Mouse (Mus musculus) embryonic facial prominence, embryonic 10.5 days (tissue): ENCODE data around the gene Cfl1. TPM values are rescaled to one million over a fixed set of nuclear protein-coding genes. Genes with fewer than 3 reads are reported as not detected.

Source experiments
- DNase-seq: peaks from one replicate; pipeline ENCODE4 v3.0.0-alpha.2; 2017; ENCODE audit warnings: low spot score
- H3K27ac ChIP-seq: fragments of 300-500 bp; sonication (generic); replicated peaks from 2 replicates; pipeline ENCODE4 v1.5.1; 2016; ENCODE audit warnings: mild to moderate bottlenecking
- H3K27me3 ChIP-seq: fragments of 300-500 bp; sonication (generic); replicated peaks from 2 replicates; pipeline ENCODE4 v1.6.1; 2016; ENCODE audit warnings: low read depth, mild to moderate bottlenecking; ENCODE audit not compliant: poor library complexity, severe bottlenecking
- H3K36me3 ChIP-seq: fragments of 300-500 bp; sonication (generic); replicated peaks from 2 replicates; pipeline ENCODE4 v1.6.1; 2016; ENCODE audit warnings: mild to moderate bottlenecking, moderate library complexity
- H3K4me1 ChIP-seq: fragments of 300-500 bp; sonication (generic); 2 replicates; pipeline ENCODE4 v1.6.1; 2016
- H3K4me3 ChIP-seq: fragments of 300-500 bp; sonication (generic); 2 replicates; pipeline ENCODE4 v1.5.1; 2016; ENCODE audit warnings: mild to moderate bottlenecking, moderate library complexity
- H3K9me3 ChIP-seq: fragments of 300-500 bp; sonication (generic); 2 replicates; pipeline ENCODE4 v1.6.1; 2016; ENCODE audit warnings: mild to moderate bottlenecking
- WGBS: fragments of 180-500 bp; shearing (Covaris S2); methylation state at CpG from one replicate; pipeline ENCODE4 v1.1.7; 2016; 5-methylcytosine and 5-hydroxymethylcytosine counted together
- polyA plus RNA-seq: library from polyadenylated mRNA; unstranded; fragments of >200 nt; fragmentation: Nextera tagmentation; extraction: Ambion mirVana; gene quantifications from 2 replicates; pipeline ENCODE4 v1.2.1, GENCODE M21; 2016

Gene Cfl1
- polyA plus RNA-seq, 1 experiment from 2014 or later, result 3,028 TPM

DNA sequence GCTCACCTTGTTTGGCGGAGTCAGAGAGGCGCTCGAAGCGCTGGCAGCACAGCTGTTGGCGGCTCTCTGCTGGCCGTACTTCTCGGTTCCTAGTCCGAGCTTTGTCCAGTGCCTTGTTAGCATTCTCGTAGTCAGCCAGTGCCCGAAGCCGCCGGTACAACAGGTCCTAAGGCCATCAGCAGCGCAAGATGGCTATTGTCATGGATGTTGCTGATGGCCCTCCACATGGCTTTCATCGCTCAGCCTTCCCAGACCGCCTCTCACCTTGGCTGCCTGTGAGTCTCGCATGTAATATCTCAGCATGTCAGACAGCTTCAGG, 5.8 kb downstream of the Cfl1 start:
- Histone ChIP-seq H3K4me1 (peaks cover 15% of the 10 kb centered on the region), H3K27ac (no peak overlapping the region; the same call in 1 of the 2 replicates), H3K36me3 (peaks cover 69% of the 10 kb centered on the region), H3K4me3 (no peak overlapping the region), H3K27me3 (no peaks in the 10 kb centered on the region), H3K9me3 (no peaks in the 10 kb centered on the region)
- DNase-seq, result no peak
- 89% methylated on average over 16 of the region's 16 CpGs for WGBS

DNA sequence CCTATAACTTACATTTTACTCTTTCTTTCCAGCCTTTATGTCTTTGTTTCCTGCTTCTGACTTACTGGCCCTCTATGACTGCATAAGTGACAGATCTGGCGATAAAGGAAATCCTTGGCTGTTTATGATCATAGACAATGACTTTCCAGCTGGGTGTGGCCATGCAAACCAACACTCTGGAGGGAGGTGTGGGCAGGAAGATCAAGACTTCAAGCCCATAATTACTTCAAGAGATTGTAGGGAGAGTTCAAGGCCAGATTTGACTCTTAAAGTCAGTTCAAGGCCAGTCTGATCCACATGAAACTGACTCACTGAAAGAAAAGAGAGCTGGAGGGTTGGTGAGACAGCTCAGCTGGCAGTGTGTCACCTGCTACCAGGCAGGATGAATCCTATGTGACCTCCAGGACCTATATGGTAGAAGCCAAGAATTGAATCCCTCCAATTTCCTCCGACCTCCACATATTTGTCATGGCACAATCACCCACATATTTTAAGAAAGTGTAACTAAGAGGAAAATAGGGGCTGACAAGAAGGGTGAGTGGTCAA, 10.1 kb downstream of the Cfl1 start:
- H3K27me3 ChIP-seq, result no peaks in the 10 kb centered on the region
- H3K36me3 ChIP-seq, result peaks cover 39% of the 10 kb centered on the region
- DNase-seq, result no peak
- H3K27ac ChIP-seq, result no peak overlapping the region
- no peak overlapping the region for H3K4me3 ChIP-seq
- no peaks in the 10 kb centered on the region for H3K9me3 ChIP-seq
- H3K4me1 ChIP-seq, result 0 out of 2 replicates have a peak, but pooled peaks cover 2% of the 10 kb centered on the region
- WGBS, result 94% methylated on average over 2 of the region's 2 CpGs

DNA sequence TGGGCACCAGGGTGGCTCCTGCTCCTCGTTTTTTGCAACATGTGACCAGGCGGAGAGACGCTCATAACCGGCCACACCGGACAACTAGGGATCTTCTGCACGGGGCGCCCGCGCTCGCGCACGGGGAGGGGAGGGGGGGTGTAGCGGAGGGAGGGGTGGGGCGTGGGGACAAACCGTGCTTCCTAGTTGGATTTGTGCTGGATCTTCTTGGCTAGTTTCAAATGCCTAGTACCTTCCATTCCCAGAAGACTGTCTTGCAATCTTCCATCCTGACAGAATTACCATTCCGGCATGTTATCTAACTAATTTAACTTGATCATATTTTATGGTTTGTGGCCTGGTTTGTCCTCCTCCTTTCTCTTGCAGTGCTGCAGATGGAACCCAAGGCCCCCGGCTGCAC, 13.4 kb downstream of the Cfl1 start, which contains the start of gene 1700020D05Rik:
Gene 1700020D05Rik, minus strand, starts transcription at position 101 of the 400 bp plus-strand sequence.
- Histone ChIP-seq H3K27me3 (no peaks in the 10 kb centered on the region), H3K4me3 (0 out of 2 replicates have a peak within 1 kb of the TSS, but pooled peaks have one; percentile 21)
- 62% methylated on average over 17 of the region's 17 CpGs for WGBS

DNA sequence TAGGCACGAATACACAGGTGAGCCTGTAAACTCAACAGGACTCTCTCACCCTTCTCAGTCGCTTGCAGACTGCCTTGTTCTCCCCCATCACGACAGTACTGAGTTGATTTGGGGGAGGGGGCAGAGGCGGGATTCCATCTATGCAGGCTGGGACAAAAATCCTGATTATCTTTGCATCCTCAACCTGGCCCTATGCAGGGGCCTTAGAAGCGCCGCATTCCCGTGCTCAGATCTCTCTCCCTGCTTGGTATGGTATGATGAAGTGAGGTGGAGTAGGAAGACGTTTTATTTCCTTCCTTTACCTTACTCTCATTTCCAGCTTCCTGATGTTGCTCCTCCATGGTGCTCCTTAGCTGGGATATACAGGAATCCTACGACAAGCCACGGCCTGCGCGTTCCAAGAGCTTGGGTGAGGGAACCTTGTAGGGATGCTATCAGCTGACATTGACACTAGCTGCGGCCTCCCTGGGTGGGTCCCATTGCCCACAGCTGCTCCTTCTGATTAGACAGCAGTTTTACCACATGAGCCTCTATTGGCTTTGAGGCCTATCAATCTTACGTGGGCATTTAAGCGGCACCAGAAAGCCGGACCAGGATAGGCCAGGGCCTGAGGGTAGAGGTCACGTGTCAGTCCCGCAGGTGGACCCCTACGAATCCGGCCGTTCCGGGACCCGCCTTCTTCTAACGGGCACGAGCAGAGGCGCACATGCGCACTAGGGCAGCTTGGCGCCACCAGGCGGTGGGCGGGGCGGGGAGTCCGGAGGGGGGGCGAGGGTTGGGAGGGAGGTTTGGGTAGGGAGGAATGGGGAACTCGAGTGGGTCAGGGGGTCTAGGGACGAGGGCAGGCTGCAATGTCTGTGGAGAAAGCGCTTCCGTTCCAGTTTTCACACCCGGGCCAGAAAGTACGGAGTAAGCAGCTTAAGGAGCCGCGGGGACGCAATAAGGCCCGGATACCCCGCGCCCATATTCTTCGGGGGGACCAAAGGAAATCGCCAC, 20.1 kb downstream of the Cfl1 start, which contains the start of gene Snx32:
Gene Snx32, minus strand, starts transcription at position 508 of the 996 bp plus-strand sequence.
- peak; percentile 95 for DNase-seq
- WGBS, result 3% methylated on average over 47 of the region's 47 CpGs
- no peaks in the 10 kb centered on the region for H3K36me3 ChIP-seq
- H3K27me3 ChIP-seq, result no peaks in the 10 kb centered on the region
- H3K27ac ChIP-seq, result peak within 1 kb of the TSS; percentile 72
- H3K4me1 ChIP-seq, result peaks cover 18% of the 10 kb centered on the region
- peak within 1 kb of the TSS; percentile 56 for H3K4me3 ChIP-seq
- H3K9me3 ChIP-seq, result no peaks in the 10 kb centered on the region

More for the DNA sequence above, 13.4 kb downstream of the Cfl1 start, which contains the start of gene 1700020D05Rik:
- DNase-seq, result no peak
- Histone ChIP-seq H3K27ac (no peak within 1 kb of the TSS), H3K36me3 (peaks cover 8% of the 10 kb centered on the region; the same call in 1 of the 2 replicates), H3K9me3 (no peaks in the 10 kb centered on the region), H3K4me1 (0 out of 2 replicates have a peak, but pooled peaks cover 2% of the 10 kb centered on the region)

DNA sequence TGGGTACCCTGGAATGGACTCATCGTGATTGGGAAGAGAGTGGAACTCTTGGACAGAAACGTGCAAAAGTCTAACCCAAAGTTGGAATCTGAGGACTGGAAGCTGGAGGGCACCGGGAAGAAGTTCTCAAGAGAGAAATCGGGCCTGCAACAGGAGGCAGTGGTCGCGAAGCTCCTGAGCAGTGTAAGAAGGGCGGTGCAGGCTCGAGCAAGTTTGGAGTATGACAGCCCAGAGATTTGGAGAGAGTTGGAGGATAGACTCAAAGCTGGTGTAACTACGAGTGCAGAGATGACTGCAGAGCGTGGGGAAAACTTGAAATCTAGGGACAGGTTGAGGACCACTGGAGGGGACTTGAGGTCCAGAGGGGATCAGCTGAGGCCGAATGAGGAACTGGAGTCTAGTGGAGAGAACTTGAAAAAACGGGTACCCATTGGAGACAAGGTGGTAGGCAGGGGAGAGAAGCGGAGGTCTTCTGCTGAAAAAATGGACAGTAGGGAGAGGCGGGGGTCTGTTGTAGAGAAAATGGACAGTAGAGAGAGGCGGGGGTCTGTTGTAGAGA, 20.9 kb downstream of the Cfl1 start:
- Histone ChIP-seq H3K4me1 (peaks cover 18% of the 10 kb centered on the region), H3K27ac (peak overlapping the region; percentile 72)
- 53% methylated on average over 15 of the region's 15 CpGs for WGBS

DNA sequence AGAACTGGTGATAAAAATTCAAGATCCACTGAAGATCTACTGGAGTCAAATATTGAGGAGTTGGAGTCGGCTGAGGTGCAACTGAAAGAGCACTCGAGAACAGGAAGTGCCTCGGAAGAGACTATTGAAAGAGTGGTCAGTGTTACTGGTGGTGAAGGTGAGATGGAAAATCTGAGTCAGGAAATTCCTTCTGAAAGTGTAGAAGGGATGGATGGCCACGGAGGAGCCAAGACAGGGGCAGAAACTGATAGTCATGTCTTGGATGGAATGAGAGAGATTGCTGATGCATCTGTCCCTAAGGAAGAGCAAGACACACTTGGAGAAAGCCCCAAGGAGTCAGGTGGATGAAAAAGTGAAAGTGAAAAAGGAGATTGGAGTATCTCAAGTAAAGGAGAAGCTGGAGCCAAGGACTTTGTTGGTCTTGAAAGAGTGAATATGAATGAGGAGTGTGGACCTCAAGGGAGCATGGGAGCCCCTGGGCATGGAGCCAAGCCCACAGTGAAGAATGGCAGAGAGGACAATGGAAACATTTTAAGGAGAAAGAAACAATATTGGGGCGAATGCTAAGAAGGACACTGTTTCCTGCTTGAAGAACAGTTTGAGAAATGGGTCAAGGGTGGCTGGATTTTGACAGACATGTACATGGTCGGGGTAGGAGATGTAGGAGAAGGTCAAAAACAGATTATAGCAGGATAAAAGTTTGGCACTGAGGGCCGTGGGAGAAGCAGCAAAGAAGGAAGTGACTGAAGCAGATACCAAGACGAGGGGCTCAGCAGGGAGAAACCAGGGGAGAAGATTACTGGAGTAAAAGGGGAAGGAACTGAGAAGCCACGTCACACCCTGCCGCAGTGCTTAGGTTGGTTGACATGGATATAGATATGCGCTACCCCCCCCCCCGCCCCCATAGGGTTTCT, 22.1 kb downstream of the Cfl1 start:
- H3K36me3 ChIP-seq, result no peaks in the 10 kb centered on the region
- peaks cover 18% of the 10 kb centered on the region for H3K4me1 ChIP-seq
- no peaks in the 10 kb centered on the region for H3K9me3 ChIP-seq
- no peaks in the 10 kb centered on the region for H3K27me3 ChIP-seq
- WGBS, result 86% methylated on average over 12 of the region's 12 CpGs
- H3K27ac ChIP-seq, result no peak overlapping the region
- no peak overlapping the region for H3K4me3 ChIP-seq
- DNase-seq, result no peak

More for the DNA sequence above, 20.9 kb downstream of the Cfl1 start:
- DNase-seq, result no peak
- Histone ChIP-seq H3K9me3 (no peaks in the 10 kb centered on the region), H3K4me3 (peak overlapping the region; percentile 56), H3K27me3 (no peaks in the 10 kb centered on the region), H3K36me3 (no peaks in the 10 kb centered on the region)

DNA sequence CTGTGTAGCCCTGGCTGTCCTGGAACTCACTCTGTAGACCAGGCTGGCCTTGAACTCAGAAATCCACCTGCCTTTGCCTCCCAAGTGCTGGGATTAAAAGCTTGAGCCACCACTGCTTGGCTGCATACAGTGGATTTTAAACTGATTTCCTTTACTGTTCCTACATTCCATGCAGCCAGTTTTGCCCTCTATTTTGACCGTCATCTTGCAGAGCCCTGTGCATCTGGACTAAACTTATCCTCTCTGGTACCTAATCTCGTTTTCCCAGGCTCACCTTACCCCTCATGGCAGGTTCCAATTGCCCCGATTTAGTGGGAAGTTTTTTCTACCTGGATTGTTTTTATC, 22.7 kb downstream of the Cfl1 start:
- Histone ChIP-seq H3K4me3 (no peak overlapping the region), H3K4me1 (peaks cover 18% of the 10 kb centered on the region), H3K36me3 (no peaks in the 10 kb centered on the region), H3K27me3 (no peaks in the 10 kb centered on the region), H3K9me3 (no peaks in the 10 kb centered on the region), H3K27ac (no peak overlapping the region)
- no peak for DNase-seq
- WGBS, result 86% methylated on average over 3 of the region's 3 CpGs

DNA sequence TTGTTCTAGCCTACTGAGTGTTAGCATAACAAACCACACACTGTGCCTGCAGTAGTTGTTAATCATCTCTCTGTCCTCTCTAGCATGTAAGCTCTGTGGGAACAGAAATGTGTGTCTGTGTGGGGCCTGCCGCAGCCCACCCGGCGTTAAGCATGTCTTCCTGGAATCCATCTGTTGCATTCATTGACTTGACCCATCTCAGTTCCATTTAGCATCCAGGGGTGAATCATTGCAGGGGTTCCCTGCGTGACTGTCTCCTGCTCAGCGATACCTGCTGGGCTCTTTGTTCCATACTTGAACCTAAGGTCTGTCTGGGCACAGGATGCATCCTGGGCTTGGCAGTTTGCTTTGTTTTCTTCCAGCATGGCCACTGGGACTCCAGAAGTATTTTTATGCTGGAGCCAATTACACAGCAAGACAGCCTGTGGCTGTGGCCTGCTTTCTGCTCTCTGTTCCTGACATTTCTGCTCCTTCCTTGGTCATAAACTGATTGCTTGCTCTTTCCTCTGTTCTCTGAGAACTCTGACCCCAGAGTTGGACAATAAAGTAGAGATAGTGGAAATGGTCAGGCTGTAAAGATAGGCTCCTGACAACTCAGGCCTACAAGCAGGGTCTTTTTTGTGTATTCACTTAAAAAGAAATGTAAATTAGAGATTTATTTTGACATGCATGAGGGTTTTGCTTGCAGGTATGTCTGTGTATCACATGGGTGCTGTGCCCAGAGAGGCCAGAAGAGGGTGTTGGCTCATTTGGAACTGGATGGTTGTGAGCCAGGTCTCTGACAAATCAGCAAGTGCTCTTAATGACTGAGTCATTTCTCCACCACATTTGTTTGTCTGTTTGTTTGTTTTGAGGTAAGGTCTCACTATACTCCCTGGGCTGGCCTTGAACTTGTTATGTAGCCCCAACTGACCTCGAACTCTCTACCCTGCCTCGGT, 25.9 kb downstream of the Cfl1 start:
- DNase-seq, result no peak
- 81% methylated on average over 7 of the region's 7 CpGs for WGBS
- Histone ChIP-seq H3K4me1 (peaks cover 1% of the 10 kb centered on the region), H3K36me3 (no peaks in the 10 kb centered on the region), H3K4me3 (no peak overlapping the region), H3K9me3 (no peaks in the 10 kb centered on the region), H3K27me3 (no peaks in the 10 kb centered on the region), H3K27ac (no peak overlapping the region)

DNA sequence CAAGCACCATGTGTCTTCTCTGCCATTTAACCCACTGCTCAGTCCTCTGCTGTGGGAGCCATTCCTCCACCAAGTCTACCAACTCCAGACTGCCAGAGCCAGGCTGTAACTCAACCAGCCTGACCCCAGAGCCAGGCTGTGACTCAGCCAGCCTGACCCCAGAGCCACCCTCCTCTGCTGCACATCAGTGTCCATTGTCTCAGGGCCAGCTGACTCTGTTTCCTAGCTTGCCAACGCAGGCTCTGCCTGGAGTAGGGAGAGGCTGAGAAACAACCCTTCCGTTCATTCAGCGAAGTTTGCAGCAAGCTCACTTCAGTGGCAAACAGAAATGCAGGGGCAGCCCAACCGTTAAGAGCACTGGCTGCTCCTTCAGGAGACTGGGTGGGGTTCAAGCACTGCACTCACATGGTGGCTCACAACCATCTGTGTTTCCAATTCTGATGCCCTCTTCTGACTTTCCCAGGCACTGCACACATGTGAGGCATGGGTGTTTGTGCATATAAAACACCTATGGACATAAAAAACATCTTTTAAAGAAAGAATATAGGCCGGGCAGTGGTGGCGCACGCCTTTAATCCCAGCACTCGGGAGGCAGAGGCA, 26.8 kb downstream of the Cfl1 start:
- Histone ChIP-seq H3K4me3 (no peak overlapping the region), H3K27ac (no peak overlapping the region), H3K36me3 (no peaks in the 10 kb centered on the region), H3K27me3 (no peaks in the 10 kb centered on the region), H3K4me1 (no peaks in the 10 kb centered on the region), H3K9me3 (no peaks in the 10 kb centered on the region)
- no peak for DNase-seq
- 82% methylated on average over 8 of the region's 8 CpGs for WGBS

DNA sequence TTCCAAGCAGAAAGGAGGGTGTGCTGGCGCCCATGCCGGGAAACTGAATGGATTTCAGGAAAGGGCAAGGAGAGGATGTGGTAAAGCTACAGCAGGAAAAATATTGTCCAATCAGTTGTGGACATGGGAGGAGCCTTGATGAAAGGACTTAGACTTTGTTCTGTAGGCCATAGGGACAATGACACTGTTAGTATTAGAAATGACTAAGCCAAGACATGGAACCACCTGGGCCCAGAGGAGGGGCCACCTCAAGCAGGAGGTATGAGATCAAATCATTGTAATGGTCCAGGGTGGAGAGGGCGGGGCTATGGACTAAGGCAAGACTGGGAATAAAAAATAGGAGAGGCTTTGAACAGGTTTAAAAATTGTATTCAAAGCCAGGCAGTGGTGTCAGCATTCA, 28.5 kb downstream of the Cfl1 start:
- no peak overlapping the region for H3K27ac ChIP-seq
- no peak for DNase-seq
- no peaks in the 10 kb centered on the region for H3K27me3 ChIP-seq
- WGBS, result 85% methylated on average over 3 of the region's 3 CpGs
- H3K4me3 ChIP-seq, result no peak overlapping the region
- H3K36me3 ChIP-seq, result no peaks in the 10 kb centered on the region
- H3K4me1 ChIP-seq, result no peaks in the 10 kb centered on the region
- no peaks in the 10 kb centered on the region for H3K9me3 ChIP-seq

DNA sequence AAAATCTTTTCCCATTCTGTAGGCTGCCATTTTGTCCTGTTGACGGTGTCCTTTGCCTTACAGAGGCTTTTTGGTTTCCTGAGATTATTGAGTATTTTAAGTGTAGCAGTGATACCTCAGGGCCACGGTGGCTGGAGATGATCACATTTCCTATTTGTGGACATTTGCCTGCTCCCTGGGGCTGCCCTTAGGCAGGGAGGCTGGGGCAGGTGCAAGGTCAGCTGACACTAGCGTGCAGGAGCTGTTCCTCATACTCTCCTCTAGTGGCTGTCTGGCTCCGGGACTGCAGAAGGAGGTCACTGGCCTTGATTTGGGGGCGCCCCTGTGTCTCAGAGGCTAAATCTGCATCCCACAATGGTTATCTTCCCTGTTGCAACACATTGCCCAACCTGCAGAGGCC, 34.9 kb downstream of the Cfl1 start:
- Histone ChIP-seq H3K9me3 (no peaks in the 10 kb centered on the region), H3K4me1 (peaks cover 9% of the 10 kb centered on the region), H3K36me3 (no peaks in the 10 kb centered on the region), H3K27ac (no peak overlapping the region), H3K27me3 (peaks cover 3% of the 10 kb centered on the region), H3K4me3 (no peak overlapping the region)
- 67% methylated on average over 5 of the region's 5 CpGs for WGBS
- no peak for DNase-seq
